Mouse (Mus musculus): ENCODE measurements around the gene Slfn3. TPM values are rescaled to one million over a fixed set of nuclear protein-coding genes. Genes with fewer than 3 reads are reported as not detected.

Gene Slfn3
- total RNA-seq, 4 experiments from 2014 or later, result 2.5 to 4.0 (median 3.5) TPM

Other genes starting within 250 kb of the Slfn3 start
- gene Slfn5, start 240.0 kb upstream of the Slfn3 start, total RNA-seq (2022), result 10 to 100 TPM; 23.4 to 47.5 (median 37.3) TPM
- 10 to 100 TPM in 2 of 4 experiments, 1 to 10 TPM in 2; 7.4 to 11.7 (median 9.1) TPM for gene Slfn9, start 199.5 kb upstream of the Slfn3 start, total RNA-seq (2022)
- gene Slfn8, start 170.5 kb upstream of the Slfn3 start, total RNA-seq (2022), result 1 to 10 TPM; 1.9 to 5.4 (median 3.5) TPM
- 1 to 10 TPM; 4.8 to 7.0 (median 6.1) TPM for gene Slfn2, start 126.2 kb upstream of the Slfn3 start, total RNA-seq (2022)
- under 1 TPM; 0.14 to 0.38 (median 0.24) TPM for gene Slfn1, start 74.5 kb upstream of the Slfn3 start, total RNA-seq (2022)
- under 1 TPM; 0.15 to 0.30 (median 0.23) TPM for gene Slfn4, start 16.1 kb upstream of the Slfn3 start, total RNA-seq (2022)
- not detected for gene Slfn14, start 95.4 kb downstream of the Slfn3 start, total RNA-seq (2022)
- gene Ap2b1, start 107.7 kb downstream of the Slfn3 start, total RNA-seq (2022), result 100 to 1,000 TPM; 110 to 118 (median 117) TPM
- 10 to 100 TPM; 17.3 to 24.2 (median 20.4) TPM for gene Pex12, start 111.3 kb downstream of the Slfn3 start, total RNA-seq (2022)
- 10 to 100 TPM; 15.9 to 21.1 (median 17.8) TPM for gene Rasl10b, start 217.8 kb downstream of the Slfn3 start, total RNA-seq (2022)
- under 1 TPM in 1 of 4 experiments, not detected in 3; 0.19 TPM for gene Gas2l2, start 238.1 kb downstream of the Slfn3 start, total RNA-seq (2022)
- gene 1700020L24Rik, start 246.3 kb downstream of the Slfn3 start, total RNA-seq (2022), result under 1 TPM in 1 of 4 experiments, not detected in 3; 0.89 TPM